Mouse (Mus musculus): ENCODE data around the gene Atad2b. TPM values are rescaled to one million over a fixed set of nuclear protein-coding genes. Genes with fewer than 3 reads are reported as not detected.
"Not testable (repeated sequence)": the region's sequence is repeated elsewhere in the genome, so short reads cannot be mapped to it uniquely, and the experiment has no call there.

The Atad2b gene
- polyA plus RNA-seq, 1 experiment from 2014 or later = 9.6 TPM

DNA sequence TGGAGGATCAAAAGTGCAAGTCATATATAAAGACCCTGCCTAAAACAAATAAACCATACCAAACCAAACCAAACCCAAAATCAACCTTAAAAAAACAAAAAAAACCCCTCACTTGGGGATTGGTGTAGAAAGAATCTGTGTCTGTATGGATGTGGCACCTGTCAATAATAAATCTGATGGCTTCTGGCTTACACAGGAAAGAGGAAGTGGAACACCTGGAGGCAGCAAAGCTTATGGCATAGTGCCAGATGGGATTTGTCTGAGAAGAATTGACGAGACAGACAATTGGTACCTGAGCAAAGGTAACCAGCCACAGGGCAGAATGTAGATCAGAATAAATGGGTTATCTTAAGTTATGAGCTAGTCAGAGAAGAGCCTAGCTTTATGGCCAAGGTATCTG, 32.1 kb upstream of the Atad2b start:
- no peaks in the 10 kb centered on the region for H3K27me3 ChIP-seq
- H3K4me3 ChIP-seq = no peak overlapping the region
- H3K36me3 ChIP-seq = peaks cover 15% of the 10 kb centered on the region
- no peak overlapping the region for H3K9ac ChIP-seq
- no peak for ATAC-seq (ENCODE audit: insufficient number of reproducible peaks, low FRiP score, low TSS enrichment, low read depth)
- no peak overlapping the region for H3K27ac ChIP-seq
- no peak overlapping the region for H3K4me2 ChIP-seq
- H3K9me3 ChIP-seq = no peaks in the 10 kb centered on the region
- H3K4me1 ChIP-seq = no peaks in the 10 kb centered on the region
- WGBS = 31% methylated on average over 1 of the region's 1 CpGs

DNA sequence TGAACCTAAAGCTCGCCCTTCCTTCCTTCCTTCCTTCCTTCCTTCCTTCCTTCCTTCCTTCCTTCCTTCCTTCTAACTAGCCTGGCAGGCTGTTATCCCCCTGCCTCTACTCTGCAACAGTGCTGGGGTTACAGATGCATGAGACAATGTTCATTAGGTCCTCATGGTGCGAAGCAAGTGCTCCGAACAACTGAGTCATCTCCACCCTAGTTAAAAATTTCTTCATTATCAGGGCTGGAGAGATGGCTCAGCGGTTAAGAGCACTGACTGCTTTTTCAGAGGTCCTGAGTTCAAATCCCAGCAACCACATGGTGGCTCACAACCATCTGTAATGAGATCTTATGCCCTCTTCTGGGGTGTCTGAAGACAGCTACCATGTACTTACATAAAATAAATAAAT, 30.6 kb upstream of the Atad2b start:
- not testable (repeated sequence) for ATAC-seq (ENCODE audit: insufficient number of reproducible peaks, low FRiP score, low TSS enrichment, low read depth); H3K9ac ChIP-seq; H3K9me3 ChIP-seq; H3K27me3 ChIP-seq; H3K4me3 ChIP-seq; H3K4me1 ChIP-seq; H3K4me2 ChIP-seq; H3K27ac ChIP-seq
- WGBS = 95% methylated on average over 4 of the region's 4 CpGs
- peaks cover 14% of the 10 kb centered on the region for H3K36me3 ChIP-seq

DNA sequence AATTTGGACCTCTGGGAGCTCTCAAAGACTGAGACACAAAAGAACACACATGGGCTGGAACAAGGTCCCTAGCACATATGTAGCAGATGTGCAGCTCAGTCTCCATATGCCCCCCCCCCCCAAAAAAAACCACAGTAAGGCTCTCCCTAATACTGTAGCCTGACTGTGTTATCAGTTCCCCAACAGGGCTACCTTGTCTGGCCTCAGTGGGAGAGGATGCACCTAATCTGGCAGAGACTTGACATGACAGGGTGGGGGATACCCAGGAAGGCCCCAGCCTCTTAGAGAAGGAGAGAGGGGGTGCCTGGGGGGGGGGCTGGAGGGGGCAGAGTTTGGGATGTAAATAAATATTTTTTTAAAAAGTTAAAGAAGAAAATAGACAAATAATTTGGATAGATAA, 28.4 kb upstream of the Atad2b start:
- no peak overlapping the region for H3K27ac ChIP-seq
- no peaks in the 10 kb centered on the region for H3K9me3 ChIP-seq
- no peaks in the 10 kb centered on the region for H3K4me1 ChIP-seq
- H3K4me3 ChIP-seq = no peak overlapping the region
- no peak for ATAC-seq (ENCODE audit: insufficient number of reproducible peaks, low FRiP score, low TSS enrichment, low read depth)
- H3K27me3 ChIP-seq = no peaks in the 10 kb centered on the region
- no peak overlapping the region for H3K9ac ChIP-seq
- peaks cover 6% of the 10 kb centered on the region for H3K36me3 ChIP-seq
- no peak overlapping the region for H3K4me2 ChIP-seq

DNA sequence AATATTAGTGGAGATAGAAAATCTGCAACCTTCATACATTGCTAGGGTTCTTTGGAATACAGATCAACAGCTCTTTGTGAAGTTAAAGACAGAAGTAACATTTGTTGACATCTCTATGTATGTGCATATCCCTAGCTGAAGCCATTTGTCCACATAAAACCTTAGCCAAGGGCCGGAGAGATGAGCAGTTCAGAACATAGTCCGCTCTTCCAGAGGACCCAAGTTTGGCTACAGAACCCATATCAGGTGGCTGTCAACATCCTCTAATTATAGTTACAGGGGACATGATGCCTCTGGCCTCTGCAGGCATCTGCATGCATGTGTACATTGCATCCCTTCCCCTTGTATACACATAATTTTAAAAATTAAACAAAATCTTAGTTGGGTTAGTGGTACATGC, 27.9 kb upstream of the Atad2b start:
- Histone ChIP-seq H3K4me3 (no peak overlapping the region), H3K27ac (no peak overlapping the region), H3K4me2 (no peak overlapping the region), H3K36me3 (peaks cover 8% of the 10 kb centered on the region), H3K4me1 (no peaks in the 10 kb centered on the region), H3K9ac (no peak overlapping the region), H3K27me3 (no peaks in the 10 kb centered on the region), H3K9me3 (no peaks in the 10 kb centered on the region)
- ATAC-seq (ENCODE audit: insufficient number of reproducible peaks, low FRiP score, low TSS enrichment, low read depth) = no peak
- 90% methylated on average over 2 of the region's 2 CpGs for WGBS

DNA sequence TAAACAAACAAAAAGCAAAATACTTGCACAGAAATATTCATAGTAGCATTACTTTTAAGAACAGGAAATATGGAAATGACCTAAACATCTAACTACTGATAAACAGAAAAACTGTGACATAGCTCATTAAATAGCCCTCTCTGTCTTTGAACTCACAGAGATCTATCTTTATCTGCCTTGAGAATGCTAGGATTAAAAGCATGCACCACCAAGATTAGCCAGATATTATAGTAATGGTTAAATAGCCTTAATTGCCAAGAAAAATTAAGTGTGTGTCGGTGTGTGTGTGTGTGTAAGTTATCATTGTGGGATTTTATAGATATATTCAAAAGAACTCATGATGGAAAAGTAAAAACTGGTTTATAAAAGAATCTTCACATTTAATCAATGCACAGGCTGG, 27.3 kb upstream of the Atad2b start:
- H3K4me3 ChIP-seq = no peak overlapping the region
- H3K27me3 ChIP-seq = no peaks in the 10 kb centered on the region
- no peaks in the 10 kb centered on the region for H3K9me3 ChIP-seq
- 89% methylated on average over 1 of the region's 1 CpGs for WGBS
- no peaks in the 10 kb centered on the region for H3K4me1 ChIP-seq
- H3K27ac ChIP-seq = no peak overlapping the region
- H3K4me2 ChIP-seq = no peak overlapping the region
- no peak overlapping the region for H3K9ac ChIP-seq
- peaks cover 9% of the 10 kb centered on the region for H3K36me3 ChIP-seq
- no peak for ATAC-seq (ENCODE audit: insufficient number of reproducible peaks, low FRiP score, low TSS enrichment, low read depth)

DNA sequence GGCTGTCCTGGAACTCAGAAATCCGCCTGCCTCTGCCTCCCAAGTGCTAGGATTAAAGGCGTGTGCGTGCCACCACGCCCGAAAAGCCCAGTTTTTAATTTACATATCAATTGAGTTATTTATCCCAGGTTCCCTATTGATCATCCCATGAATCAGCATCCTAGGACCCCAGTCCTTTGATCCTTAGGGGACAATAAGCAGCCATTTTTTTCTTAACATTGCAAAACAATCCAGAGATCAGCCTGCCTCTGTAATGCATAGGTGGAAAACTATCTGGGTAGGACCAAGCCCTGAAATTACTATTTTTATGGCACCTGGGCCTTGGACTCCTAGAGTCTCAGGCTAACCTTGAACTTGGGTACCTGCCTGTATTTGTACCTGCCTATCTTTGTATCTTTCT, 19.1 kb upstream of the Atad2b start:
- H3K27ac ChIP-seq = no peak overlapping the region
- no peaks in the 10 kb centered on the region for H3K9me3 ChIP-seq
- no peak overlapping the region for H3K4me3 ChIP-seq
- H3K27me3 ChIP-seq = no peaks in the 10 kb centered on the region
- ATAC-seq (ENCODE audit: insufficient number of reproducible peaks, low FRiP score, low TSS enrichment, low read depth) = no peak
- H3K36me3 ChIP-seq = peaks cover 13% of the 10 kb centered on the region; the same call in 1 of the 2 replicates
- H3K9ac ChIP-seq = no peak overlapping the region
- no peaks in the 10 kb centered on the region for H3K4me1 ChIP-seq
- H3K4me2 ChIP-seq = no peak overlapping the region
- WGBS = 97% methylated on average over 5 of the region's 5 CpGs

DNA sequence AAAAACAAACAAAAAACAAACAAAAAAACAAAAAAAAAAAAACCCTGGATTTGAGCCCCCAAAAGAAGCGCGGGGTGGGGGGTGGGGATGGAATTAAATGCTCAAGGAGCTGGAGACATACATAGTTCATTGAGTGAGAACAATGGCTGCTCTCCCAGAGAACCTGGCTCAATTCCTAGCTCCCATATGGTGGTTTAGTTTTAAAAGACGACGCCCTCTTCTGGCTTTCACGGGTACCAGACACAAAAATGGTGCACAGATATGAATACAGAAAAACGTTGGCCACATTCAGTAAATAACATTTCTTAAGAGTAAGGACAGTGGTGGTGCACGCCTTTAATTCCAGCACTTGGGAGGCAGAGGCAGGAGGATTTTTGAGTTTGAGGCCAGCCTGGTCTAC, 11.2 kb upstream of the Atad2b start:
- Histone ChIP-seq H3K36me3 (0 out of 2 replicates have a peak, but pooled peaks cover 7% of the 10 kb centered on the region), H3K4me1 (no peaks in the 10 kb centered on the region), H3K27ac (no peak overlapping the region), H3K27me3 (no peaks in the 10 kb centered on the region), H3K4me2 (no peak overlapping the region), H3K9me3 (no peaks in the 10 kb centered on the region), H3K4me3 (no peak overlapping the region), H3K9ac (no peak overlapping the region)
- WGBS = 77% methylated on average over 7 of the region's 7 CpGs
- ATAC-seq (ENCODE audit: insufficient number of reproducible peaks, low FRiP score, low TSS enrichment, low read depth) = no peak

DNA sequence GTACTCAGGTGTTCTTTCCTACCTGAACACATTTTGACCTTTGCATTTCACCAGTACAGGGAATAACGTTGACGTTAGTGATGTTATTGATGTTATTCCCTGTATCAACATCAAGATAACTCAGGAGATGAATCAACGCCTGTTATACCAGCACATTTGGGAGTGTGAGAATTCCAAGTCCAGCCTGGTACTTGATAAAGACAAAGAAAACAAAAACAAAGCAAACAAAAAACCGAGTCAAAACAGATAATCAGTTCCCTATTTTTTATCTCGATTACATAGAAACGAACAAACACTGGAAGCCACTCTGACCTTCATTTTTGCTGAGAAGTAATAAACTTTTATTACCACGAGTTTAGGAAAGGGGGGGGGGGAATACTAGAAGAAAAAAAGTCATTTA, 10.7 kb upstream of the Atad2b start:
- WGBS = 46% methylated on average over 7 of the region's 7 CpGs
- Histone ChIP-seq H3K9ac (peak overlapping the region; percentile 80), H3K9me3 (no peaks in the 10 kb centered on the region), H3K27me3 (no peaks in the 10 kb centered on the region), H3K4me3 (peak overlapping the region; percentile 75), H3K36me3 (0 out of 2 replicates have a peak, but pooled peaks cover 4% of the 10 kb centered on the region), H3K4me1 (no peaks in the 10 kb centered on the region), H3K4me2 (peak overlapping the region; percentile 69), H3K27ac (no peak overlapping the region)
- no peak for ATAC-seq (ENCODE audit: insufficient number of reproducible peaks, low FRiP score, low TSS enrichment, low read depth)

DNA sequence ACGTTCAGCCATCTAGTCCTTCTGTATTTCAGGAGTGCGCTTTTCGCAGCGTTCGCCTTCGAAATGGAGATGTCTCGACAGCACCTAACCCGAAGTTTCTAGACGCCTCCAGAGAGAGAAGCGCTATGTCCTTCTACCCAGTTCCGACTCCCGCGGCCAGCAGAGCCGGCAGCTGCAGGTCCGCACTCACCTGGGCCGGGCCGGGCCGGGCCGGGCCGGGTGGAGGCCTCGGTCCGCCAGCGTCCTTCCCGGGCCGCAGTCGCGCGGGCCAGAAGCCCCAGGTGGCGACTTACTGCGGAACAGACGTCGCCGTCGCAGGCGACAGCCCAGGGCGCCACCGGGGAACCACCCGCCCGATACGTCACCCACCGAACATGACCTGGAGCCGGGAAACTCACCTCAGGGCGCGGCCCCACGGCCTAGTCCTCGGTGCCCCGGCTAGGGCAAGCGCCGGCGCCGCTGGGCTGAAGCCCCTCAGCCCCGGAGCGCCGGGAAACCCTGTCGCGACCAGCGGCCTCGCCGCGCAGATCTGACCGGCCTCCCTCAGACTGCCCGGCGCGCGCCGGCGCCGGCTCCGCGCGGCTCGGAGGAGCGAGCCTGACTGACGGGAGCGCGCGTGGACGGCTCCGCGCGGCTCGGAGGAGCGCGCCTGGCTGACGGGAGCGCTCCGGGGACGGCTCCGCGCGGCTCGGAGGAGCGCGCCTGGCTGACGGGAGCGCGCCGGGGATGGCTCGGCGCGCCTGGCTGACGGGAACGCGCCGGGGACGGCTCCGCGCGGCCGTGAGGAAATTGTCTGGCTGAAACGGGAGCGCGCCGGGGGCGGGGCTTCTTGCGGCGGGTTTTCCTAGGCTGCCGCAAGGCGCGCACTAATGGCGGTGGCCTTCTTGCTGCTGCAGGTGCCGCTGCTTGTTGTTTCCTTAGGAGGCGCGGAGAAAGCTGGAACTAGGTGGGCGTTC, 9.9 kb upstream of the Atad2b start, which contains the start of gene Ubxn2a:
Gene Ubxn2a (minus strand): TSS at position 755 of the 956 bp plus-strand sequence.
- H3K9me3 ChIP-seq = no peaks in the 10 kb centered on the region
- under 1% methylated on average over 123 of the region's 125 CpGs for WGBS

DNA sequence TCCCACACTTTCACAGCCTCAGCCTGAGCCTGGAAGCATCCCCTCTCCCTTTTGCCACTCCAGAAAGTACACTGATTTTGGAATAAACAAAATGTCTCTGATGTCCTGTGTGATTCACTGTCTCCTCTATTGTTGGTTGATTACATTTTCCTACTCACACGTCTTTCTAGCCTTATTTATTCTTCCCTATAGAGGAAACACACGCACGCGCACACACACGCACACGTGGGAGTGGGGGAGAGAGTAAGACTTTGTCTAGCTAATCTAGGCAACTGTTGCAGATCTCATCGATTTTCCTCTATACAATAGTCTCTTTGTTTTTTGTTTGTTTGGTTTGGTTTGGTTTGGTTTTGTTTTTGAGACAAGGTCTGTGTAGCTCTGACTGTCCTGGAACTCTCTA, 8.8 kb upstream of the Atad2b start:
- 94% methylated on average over 7 of the region's 7 CpGs for WGBS
- no peak overlapping the region for H3K4me2 ChIP-seq
- H3K4me1 ChIP-seq = no peaks in the 10 kb centered on the region
- peak overlapping the region; percentile 75; the same call in 1 of the 2 replicates for H3K4me3 ChIP-seq
- no peak for ATAC-seq (ENCODE audit: insufficient number of reproducible peaks, low FRiP score, low TSS enrichment, low read depth)
- H3K27ac ChIP-seq = no peak overlapping the region
- no peaks in the 10 kb centered on the region for H3K27me3 ChIP-seq
- no peaks in the 10 kb centered on the region for H3K9me3 ChIP-seq
- no peak overlapping the region for H3K9ac ChIP-seq
- H3K36me3 ChIP-seq = no peaks in the 10 kb centered on the region

More for the DNA sequence above, 9.9 kb upstream of the Atad2b start, which contains the start of gene Ubxn2a:
- H3K4me2 ChIP-seq = peak within 1 kb of the TSS; percentile 69
- peak; percentile 91 for ATAC-seq (ENCODE audit: insufficient number of reproducible peaks, low FRiP score, low TSS enrichment, low read depth)
- peak within 1 kb of the TSS; percentile 80 for H3K9ac ChIP-seq
- H3K4me1 ChIP-seq = no peaks in the 10 kb centered on the region
- H3K27me3 ChIP-seq = no peaks in the 10 kb centered on the region
- peak within 1 kb of the TSS; percentile 75 for H3K4me3 ChIP-seq
- H3K36me3 ChIP-seq = no peaks in the 10 kb centered on the region
- peak within 1 kb of the TSS; percentile 84 for H3K27ac ChIP-seq

DNA sequence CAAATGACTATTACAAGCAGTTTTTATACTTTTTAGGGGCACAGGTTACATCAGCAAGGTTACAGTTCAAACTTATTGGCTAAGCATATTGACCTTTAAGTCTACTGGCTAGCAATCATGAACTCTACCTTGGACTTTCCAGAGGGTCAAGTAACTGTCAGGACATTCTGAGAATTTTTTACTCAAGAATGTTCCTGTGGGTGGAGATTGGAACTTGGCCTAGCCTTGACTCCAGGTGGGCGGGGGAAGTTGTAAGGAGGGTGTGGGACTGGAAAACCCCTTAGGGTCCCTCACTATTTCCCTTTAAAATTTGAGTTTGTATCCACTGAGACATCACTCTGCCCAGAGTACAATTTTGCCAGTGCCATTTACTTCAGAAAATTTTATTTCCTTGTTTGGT, 6.7 kb upstream of the Atad2b start:
- not testable (repeated sequence) for H3K36me3 ChIP-seq; H3K4me3 ChIP-seq; H3K9ac ChIP-seq; ATAC-seq (ENCODE audit: insufficient number of reproducible peaks, low FRiP score, low TSS enrichment, low read depth); H3K9me3 ChIP-seq; H3K27ac ChIP-seq; H3K27me3 ChIP-seq; H3K4me1 ChIP-seq; H3K4me2 ChIP-seq
- 83% methylated on average over 1 of the region's 1 CpGs for WGBS

DNA sequence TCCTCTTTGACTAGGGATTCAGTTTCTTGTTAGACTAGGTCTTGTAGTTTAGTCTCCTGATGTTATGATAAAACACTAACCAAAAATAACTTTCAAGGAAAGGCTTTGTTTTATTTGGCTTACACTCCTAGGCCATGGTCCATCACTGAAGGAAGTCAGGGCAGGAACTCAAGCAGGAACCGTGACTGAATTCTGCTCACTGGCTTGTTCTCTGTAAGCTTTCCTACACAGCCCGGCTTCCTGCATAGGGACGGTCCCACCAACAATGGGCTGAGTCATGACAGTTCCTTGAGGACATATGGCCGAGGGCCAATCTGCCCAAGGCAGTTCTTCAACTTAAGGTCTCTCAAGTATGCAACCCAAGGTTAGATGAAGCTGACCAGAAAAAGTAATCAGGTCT, 5.4 kb upstream of the Atad2b start:
- Histone ChIP-seq H3K36me3 (no peaks in the 10 kb centered on the region), H3K9me3 (no peaks in the 10 kb centered on the region), H3K27ac (no peak overlapping the region), H3K4me2 (no peak overlapping the region), H3K27me3 (no peaks in the 10 kb centered on the region), H3K4me1 (no peaks in the 10 kb centered on the region), H3K9ac (no peak overlapping the region), H3K4me3 (no peak overlapping the region)
- WGBS = 81% methylated on average over 4 of the region's 4 CpGs
- no peak for ATAC-seq (ENCODE audit: insufficient number of reproducible peaks, low FRiP score, low TSS enrichment, low read depth)

All from limb, embryonic 15.5 days (tissue).